Mouse (Mus musculus) embryonic facial prominence, embryonic 11.5 days (tissue): ENCODE measurements around the gene B3galt5. TPM values are rescaled to one million over a fixed set of nuclear protein-coding genes. Genes with fewer than 3 reads are reported as not detected.

ENCODE experiments used
- polyA plus RNA-seq: library from polyadenylated mRNA; unstranded; fragments of >200 nt; fragmentation: Nextera tagmentation; extraction: Ambion mirVana; gene quantifications from 2 replicates; pipeline ENCODE4 v1.2.1, GENCODE M21; 2014

Gene B3galt5
- polyA plus RNA-seq, 1 experiment from 2014 or later: 1.2 TPM

Other genes with a start within 250 kb of the B3galt5 start
- gene Psmg1, start 244.8 kb upstream of the B3galt5 start, polyA plus RNA-seq: 104 and 111 TPM in 2 replicates
- gene Brwd1, start 153.3 kb upstream of the B3galt5 start, polyA plus RNA-seq: 157 and 164 TPM in 2 replicates
- gene Hmgn1, start 108.1 kb upstream of the B3galt5 start, polyA plus RNA-seq: 1,073 and 1,266 TPM in 2 replicates
- gene Wrb, start 90.4 kb upstream of the B3galt5 start, polyA plus RNA-seq: 87.5 and 91.6 TPM in 2 replicates
- 1.1 and 1.5 TPM in 2 replicates for gene Lca5l, start 43.5 kb upstream of the B3galt5 start, polyA plus RNA-seq
- gene Sh3bgr, start 35.4 kb upstream of the B3galt5 start, polyA plus RNA-seq: 1.4 and 3.5 TPM in 2 replicates
- not detected in 2 replicates for gene Itgb2l, start 207.8 kb downstream of the B3galt5 start, polyA plus RNA-seq
- 23.0 and 34.3 TPM in 2 replicates for gene Pcp4, start 231.8 kb downstream of the B3galt5 start, polyA plus RNA-seq